Mouse (Mus musculus) kidney, adult 2 months (tissue): ENCODE data around the gene Wdr90.
A peak's percentile ranks its signal among the peaks of the same experiment; 100 is the strongest.

Experiments
- CTCF ChIP-seq: fragments of 200-500 bp; conservative IDR thresholded peaks from 2 replicates; pipeline ENCODE4 v1.5.1; 2011; ENCODE audit warnings: low read depth, mild to moderate bottlenecking, control low read depth, low read length, moderate library complexity, mixed read lengths; ENCODE audit not compliant: insufficient read depth, insufficient read length
- POLR2A ChIP-seq: fragments of 200-500 bp; IDR thresholded peaks from one replicate; pipeline ENCODE4 v1.6.1; 2011; ENCODE audit warnings: low read depth, low read length, control low read depth

DNA sequence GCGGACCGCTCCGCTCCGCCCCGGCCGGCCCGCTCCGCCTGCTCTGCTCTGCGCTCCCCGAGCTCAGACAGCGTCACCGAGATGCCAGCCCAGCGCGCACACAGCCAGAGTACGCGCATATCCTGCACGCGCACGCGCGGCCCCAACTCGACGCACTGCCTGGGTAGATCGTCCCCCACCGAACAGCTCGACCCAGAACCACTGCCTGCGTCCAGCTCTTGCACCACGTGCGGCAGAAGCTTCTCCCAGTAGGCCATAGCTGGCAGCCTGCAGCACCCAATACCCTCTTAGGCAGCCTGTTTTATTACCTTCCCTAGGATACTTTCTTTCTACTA is 24.3 kb downstream of the Wdr90 start, which contains the start of gene Rhbdl1:
- TF ChIP-seq POLR2A (peak; percentile 66), CTCF (no peak)
